Mouse (Mus musculus) urinary bladder, adult 18-20 months (tissue): ENCODE results near the gene Itga6.
A peak's percentile ranks its signal among the peaks of the same experiment; 100 is the strongest.

ENCODE experiments used
- DNase-seq, 2 experiments: peaks; one replicate each; pipeline ENCODE4 v3.0.0; 2022; ENCODE audit warnings: low spot score in 2 of 2, mixed read lengths in 2 of 2

Itga6 gene

DNA sequence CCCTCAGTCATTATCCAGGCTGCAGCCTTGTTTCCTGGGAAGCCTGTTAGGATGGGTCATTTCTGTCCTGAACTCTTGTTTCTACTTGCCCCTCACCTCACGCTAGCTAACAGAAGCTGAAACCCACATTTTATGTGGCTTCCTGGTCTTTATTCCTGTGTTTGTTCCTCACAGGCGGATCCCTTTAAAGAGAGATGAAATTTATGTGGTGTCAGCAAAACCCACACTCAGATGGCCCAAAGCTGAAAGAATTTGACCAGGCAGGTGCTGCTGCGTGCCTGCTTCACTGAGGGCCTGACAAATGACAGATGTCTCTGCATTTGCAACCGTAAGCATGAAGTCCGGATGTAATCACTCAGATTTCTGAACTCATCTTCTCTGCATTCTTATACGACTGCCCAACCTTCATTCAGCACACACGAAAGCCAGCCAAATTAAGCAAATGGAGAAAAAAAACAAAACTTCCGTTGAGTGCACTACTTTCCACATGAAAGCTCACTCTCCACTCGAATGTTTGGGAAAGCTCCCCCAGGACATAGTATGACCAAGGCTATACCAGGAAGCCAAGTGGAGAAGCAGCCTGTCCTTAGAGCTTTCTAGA lies 10.5 kb upstream of the Itga6 start:
- no peak for DNase-seq

GRCm38 (mm10) chr2:71735541-71736159 lies 9.8 kb upstream of the Itga6 start:
- DNase-seq, result no peak

- DNase-seq, result no peak
These were observed 9.2 kb upstream of the Itga6 start for GRCm38 (mm10) chr2:71736213-71736612.

GRCm38 (mm10) chr2:71739173-71739860 lies 6.1 kb upstream of the Itga6 start:
- peak in 1 of 2 experiments; percentile 12 for DNase-seq

DNA sequence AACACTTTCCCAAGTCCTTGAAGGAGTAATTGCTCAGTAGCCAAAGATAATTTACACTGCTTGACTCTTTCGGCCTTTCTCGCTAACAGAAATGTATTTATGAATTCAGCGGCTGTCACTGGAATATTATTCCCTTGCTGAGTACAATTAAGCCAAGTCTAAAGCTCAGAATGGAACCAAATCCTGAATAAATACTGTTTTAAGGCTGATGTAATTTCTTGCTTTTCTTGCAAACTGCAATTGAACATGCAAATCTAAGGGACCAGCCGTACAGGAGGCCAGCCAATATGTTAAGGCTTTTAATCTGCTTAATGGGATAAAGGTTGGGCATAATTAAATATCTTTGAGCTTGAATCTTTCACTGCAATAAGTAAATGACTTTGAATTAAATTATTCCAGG lies 2.9 kb upstream of the Itga6 start:
- DNase-seq, result no peak

GRCm38 (mm10) chr2:71743377-71743776 lies 2.0 kb upstream of the Itga6 start:
- DNase-seq, result no peak

DNA sequence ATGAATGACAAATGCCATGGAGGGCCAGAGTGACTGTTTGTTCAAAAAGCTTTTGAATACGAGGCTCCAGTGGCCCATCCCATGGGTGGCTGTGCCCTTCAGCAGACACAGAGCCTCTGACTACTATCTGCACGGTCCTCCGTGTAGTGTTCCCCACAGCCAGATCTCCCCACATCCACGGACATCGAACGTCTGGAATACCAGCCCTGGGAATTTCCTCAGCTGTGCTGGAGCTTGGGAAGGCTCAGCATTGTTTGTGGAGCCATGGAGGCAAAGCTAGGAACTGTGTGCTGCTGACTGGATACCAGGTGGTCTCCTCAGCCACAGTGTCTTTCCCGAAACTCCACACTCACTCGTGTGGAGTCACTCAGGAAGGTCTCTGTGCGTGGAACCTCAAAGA lies 1.1 kb upstream of the Itga6 start:
- DNase-seq, result no peak

DNA sequence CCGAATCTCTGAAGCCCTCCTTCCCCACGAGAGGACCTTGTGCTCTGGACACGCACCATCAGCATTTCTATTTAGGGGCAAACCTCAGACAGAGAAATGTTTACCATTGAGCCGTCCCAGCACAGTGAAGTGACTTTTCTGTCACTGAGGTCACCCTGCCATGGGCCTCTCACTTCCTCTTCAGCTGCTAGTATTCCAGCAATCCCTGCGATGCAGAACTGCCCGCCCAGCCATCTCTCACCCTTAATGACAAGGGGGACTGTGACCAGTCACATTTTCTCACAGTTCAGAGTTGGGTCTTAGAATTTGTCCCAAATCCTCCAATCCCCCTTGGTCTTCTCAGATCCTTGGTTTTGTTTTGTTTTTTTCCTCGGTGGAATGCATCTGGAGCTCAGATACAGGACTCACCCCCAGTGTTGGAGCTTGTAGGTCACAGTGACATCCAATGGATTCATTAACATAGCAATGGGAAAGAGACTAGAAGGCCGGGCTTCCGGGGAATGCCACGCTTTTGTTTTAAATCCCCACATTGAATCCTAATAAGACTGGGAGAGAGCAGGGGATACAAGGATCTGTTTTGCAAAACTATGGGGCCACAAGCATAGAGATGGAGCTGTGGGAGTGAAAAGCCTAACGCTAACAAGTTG lies 432 bp upstream of the Itga6 start:
- DNase-seq, result no peak

GRCm38 (mm10) chr2:71748451-71748850 lies 3.0 kb downstream of the Itga6 start:
- DNase-seq, result no peak

- DNase-seq, result no peak
These were observed 4.1 kb downstream of the Itga6 start for GRCm38 (mm10) chr2:71749367-71750086.

DNA sequence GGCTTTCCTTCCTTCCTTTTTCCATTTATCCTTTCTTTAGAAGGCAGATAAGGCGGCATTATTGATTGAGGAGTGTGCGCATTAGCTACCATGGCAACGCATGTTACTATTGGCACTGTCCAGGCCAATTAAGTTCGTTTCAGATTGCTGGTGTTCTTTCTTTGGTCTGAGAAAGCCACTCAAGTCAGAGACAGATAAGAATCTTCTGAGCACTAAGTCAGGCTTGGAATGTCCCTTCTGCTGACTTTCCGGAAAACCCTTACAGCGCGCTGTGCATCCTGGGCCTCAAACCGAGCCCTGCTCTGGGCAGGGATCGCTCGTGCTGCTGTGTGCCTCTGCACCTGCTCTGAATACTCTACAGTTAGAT lies 4.7 kb downstream of the Itga6 start:
- DNase-seq, result no peak

DNA sequence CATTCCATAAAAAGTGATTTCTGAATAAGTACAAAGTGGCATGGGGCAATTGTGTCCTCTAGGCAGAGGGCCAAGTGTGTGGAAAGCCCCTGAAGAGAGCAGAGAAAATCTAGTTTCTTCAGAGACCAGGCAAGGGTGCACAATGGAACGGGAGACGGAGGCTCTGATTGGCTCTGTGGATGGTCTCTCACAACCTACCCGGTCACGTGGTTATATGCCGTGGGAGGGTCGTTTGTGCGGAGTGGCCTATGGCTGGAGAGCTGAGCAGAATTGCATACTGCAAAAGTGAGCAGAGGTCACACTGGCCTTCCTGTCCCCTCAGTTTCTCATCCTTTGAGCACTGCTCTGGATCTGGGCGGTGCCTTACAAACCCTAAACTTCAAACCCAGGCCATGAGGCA lies 5.9 kb downstream of the Itga6 start:
- DNase-seq, result no peak

DNA sequence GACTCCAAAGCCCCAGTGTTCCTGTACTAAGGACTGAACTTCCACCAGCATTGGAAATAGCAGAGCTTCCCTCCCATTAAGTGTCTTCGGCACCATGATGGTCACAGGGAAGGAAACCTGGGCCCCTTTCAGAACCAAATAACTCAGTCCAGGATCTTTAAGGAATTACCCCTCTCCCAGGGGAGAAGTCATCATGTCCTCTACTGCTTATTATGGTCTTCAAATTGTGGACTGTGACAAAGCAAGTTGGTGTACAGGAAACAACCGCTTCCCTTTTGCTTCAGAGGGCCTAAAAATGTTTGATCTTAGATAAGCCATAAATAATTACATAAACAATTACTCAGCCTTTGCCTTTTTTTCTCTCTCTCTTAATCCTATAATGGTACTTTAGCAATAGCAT lies 6.4 kb downstream of the Itga6 start:
- DNase-seq, result no peak

DNA sequence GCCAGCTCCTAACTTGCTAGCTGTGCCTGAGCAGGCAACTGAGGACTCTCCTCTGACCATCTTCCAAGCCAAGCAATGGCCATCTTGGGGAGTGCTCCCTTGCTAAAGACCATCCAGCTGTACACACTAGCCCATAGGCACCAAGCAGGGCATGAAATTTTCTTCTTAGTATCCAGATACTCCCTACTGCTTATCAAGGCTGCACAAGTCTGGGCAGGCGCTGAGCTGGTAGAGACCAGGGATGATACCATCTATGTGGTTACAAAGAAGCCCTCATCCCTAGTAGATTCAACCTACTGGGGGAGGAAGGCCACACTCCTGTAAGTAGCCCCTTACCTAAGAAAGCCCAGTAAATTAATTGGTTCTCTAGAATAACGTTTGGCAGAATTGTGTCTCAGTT lies 7.0 kb downstream of the Itga6 start:
- DNase-seq, result no peak

DNA sequence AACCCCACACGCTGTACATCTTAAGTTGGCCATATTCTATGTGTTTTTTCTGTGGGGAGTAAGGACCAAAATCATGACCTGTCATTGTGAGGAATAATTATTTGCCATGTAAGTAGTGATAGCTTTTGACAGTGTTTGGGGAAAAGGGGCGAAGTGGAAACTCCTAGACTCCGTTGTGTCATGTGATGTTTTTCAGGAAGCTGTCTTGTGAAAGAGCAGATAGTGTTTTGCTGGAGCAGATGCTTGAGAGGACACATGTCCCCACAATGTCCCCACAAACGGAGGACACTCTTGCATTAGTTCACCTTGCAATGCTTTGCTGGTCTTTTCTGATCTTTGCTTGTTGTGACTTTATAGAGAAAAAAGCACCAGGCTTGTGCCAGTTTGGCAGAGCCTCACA lies 7.7 kb downstream of the Itga6 start:
- no peak for DNase-seq

DNA sequence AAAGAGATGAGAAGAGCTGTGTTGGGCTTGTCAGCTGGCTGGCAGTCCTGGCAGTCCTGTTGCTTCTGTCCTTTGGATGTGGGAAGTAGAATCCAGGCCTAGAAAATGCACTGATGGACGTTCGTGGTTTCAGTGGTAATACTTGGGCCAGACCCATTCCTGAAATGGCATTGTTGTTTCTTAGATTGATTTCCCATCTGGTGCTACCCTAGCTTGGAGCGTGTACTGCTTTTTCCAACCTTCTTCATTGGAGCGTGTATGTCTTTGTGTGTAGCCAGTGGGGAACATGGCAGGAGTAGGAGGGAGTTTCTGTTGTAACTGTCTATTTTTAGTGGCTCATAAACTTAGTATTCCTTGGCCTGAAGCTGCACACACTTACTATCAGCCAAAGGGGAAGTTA lies 10.3 kb downstream of the Itga6 start:
- no peak for DNase-seq

DNA sequence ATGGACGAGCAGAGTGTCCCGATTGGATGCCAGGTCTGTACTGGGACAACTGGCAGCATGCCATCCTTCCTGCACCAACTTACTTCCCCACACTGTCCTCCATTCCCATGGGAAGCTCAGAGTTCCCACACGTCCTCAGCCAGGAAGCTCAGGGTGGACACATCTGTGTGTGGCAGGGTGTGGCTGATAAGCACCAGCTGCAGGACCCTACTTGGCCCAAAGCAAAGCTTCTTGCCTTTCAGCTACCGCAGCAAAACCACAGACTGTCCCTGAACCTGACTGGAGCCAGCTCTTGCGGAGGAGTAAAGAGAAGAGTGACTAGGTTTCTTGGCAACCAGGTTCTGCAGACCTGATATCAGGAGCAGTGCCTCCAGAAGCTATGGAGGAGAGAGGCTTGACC lies 11.7 kb downstream of the Itga6 start:
- peak in 1 of 2 experiments; percentile 7 for DNase-seq

DNA sequence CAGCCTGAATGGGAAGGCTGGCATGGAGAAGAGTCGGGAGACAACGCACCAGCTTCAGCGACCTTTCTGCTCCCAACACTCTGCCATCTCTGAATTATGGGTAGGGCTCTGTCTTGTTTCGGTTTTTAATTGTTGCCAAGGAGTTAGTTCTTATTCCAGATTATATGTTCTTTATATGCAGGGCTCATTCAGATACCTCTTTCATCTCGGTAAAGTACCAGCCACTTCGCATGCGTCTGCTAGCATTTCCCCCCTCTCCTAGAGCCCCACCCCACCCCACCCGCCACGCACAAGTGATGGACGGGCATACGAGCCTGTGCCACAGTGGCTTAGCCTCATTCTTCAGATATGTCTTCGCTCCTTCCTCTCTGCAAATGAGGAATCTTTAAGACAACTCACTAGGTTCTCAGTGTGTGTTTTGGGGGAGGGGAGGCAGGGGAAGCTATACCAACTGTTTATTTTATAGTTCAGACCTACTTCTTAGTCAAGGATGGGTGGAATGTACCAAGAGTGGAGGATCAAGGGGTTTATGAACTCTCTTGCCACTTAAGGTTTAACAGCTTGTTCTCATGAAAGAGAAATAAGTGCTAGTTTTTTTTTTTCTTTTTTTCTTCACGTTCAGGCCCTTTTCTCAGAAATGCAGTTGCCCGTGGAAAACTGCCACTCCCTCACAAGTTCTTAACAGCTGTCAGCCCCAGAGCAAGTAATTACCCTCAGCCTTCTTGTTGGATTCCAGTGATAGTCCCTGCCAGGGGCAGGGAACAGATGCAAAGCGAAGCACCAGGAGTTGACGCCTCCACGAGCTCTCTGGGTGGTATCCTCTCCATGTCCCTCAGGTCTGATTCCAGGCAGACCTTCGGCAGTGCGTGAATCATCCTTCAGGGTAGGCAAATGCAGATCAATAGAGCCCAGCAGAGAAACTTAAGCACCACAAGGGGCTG lies 13.4 kb downstream of the Itga6 start:
- DNase-seq, result no peak

DNA sequence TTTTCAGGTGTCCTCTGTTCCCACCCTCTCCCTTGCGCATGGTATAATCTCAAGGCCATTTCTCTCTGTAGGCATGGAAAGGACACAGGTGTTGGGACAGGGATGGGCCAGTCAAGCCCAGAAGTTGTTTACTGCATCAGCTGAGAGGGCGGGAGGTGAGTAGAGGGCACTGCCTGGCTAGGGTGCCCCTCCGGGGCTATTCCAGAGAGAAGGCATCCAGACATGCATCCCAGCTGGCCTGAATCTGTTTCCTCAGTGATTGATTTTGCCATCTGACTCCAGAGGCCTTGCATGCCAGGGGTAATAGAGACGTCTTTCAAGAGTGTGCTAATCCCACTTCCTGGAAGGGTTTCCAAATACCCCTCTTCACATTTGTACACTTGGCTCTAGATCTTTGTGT lies 14.7 kb downstream of the Itga6 start:
- DNase-seq, result no peak

GRCm38 (mm10) chr2:71761081-71761480 lies 15.7 kb downstream of the Itga6 start:
- DNase-seq, result no peak

- DNase-seq, result no peak
These were observed 19.1 kb downstream of the Itga6 start for GRCm38 (mm10) chr2:71764525-71764924.
